Mouse (Mus musculus) left cerebral cortex, adult 11 months (tissue): ENCODE data around the gene Abtb2.
"Not testable (repeated sequence)": the region's sequence is repeated elsewhere in the genome, so short reads cannot be mapped to it uniquely, and the experiment has no call there.

Experiments
- DNase-seq: peaks from one replicate; pipeline ENCODE4 v3.0.0; 2022; ENCODE audit warnings: low spot score

Abtb2 gene

DNA sequence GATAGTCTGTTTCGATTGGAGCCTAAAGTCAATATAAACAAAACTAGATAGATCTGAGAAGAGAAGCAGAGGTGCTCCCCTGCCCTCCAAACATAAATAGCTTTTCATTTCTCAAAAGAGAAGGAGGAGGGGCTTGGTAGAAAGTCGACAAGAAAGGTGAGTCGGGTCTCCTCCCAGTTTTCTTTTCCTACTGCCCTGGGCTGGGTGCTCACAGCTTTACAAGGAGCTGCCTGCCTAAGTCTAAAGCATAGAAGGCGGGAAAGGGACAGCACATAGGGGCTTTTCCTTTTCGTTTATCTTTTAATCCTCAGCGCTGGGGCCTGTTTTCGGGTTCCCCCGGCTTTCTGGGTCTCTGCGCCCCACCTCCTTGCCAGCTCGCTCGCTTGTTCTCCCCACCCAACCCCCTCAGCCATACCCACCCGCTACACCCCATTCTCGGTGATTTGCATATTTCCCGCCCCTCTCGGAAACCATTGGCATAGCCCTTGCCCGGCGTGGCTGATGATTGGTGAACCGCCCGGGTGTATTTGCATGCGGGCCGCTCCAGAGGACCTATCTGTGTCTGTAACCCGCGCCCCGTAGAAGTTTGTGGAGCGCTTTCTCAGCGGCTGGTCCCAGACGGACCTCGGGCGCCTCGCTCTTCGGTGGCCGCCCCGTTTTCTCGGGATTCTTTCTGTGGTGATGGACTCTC lies at the start of gene Abtb2:
TSS of gene Abtb2 (plus strand) at position 579 of the 691 bp plus-strand sequence.
- DNase-seq: peak; percentile 81

DNA sequence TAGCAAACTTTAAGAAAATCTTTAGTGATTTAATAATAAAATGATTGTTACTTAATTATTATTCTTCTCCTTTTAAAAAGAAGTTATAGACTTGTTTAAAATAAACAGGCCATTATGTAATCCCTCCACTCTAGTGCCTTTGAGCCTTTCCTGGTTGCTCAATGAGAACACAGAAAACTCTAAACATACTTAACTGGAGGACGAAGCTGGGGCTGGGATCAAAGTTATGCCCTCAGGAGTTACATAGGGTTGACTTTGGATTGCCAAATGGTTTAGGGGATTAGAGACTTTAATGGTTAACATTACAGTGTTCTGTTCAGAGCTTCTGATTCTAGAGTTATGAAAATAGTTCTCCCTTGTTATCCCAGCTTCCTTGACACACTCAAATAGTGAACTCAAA lies 49.6 kb upstream of the Abtb2 start:
- no peak for DNase-seq

DNA sequence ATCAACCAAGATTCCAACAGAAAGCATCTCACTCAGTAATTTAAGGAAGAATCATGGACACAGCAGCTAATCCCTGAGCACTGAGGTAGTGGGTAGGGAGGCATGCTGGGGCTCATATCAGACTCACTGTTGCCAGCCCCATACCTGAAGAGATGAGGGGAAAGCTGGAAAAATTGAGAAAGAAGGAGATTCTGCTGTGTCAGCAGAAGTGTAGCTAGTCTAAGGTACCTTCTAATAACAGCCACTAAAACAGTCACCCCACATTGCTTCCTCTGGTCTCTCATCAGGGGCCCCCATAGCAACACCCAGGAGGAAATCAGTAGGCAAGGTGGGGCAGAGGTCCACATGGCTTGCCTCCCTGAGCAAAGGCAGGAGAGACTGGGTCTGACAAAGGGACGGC lies 40.5 kb upstream of the Abtb2 start:
- no peak for DNase-seq

DNA sequence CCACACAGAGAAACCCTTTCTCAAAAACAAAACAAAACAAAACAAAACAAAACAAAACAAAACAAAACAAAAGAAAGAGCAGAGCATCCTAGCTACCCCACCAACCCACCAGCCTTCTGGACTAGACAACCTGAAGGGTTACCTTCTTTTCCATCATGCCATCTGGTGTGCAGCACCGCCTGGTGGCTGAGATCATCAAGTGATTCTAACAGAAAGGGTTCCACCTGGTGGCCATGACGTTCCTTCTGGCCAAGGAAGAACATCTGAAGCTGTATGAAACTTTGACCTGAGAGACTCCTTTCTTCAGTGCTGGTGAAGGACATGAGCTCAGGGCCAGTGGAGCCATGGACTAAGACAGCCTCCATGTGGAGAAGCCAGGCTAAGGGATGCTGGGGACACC lies 19.0 kb upstream of the Abtb2 start:
- DNase-seq: no peak

- not testable (repeated sequence) for DNase-seq
These were observed 15.8 kb upstream of the Abtb2 start for GRCm38 (mm10) chr2:103550301-103550700.

- no peak for DNase-seq
These were observed 12.1 kb upstream of the Abtb2 start for GRCm38 (mm10) chr2:103554041-103554440.

DNA sequence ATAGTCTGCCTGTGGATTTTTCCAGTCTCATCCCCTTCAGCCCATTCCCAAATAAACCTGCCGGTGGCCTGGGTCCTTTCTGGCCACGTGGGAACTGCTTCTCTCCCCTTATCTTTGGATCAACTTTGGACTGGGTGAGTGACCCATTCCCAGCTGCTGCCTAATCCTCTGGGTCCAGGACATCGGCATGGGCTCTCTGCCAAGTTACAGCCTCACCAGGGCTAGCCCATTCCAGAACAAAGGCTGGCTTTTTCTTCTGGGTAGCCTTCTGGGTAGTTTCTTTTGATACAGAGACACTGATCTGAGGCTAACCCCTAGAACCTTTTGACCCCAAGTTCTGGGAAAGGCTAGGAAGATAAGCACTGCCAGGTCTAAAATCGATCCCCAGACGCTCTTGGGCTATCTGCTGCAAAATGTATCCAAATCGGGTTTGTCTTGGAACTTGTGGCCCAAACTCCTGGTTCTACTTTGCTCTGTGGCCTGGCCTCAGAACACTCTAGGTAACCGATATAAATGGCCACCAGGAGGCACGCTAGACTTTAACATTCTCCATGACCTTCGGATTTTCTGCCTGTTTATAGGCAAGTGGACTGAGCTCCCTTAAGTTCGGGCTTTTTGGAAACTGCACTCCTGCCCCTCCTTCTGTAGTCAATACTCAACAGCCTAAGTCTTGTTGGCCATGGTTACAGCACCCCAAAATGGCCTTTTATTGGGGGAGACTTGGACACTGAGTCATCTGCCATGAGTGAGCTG lies 9.8 kb upstream of the Abtb2 start:
- no peak for DNase-seq

GRCm38 (mm10) chr2:103560955-103561354 lies 5.2 kb upstream of the Abtb2 start:
- DNase-seq: no peak

- DNase-seq: no peak
These were observed 1.6 kb upstream of the Abtb2 start for GRCm38 (mm10) chr2:103564427-103565023.

- DNase-seq: no peak
These were observed 929 bp upstream of the Abtb2 start for GRCm38 (mm10) chr2:103565171-103565591.

GRCm38 (mm10) chr2:103566423-103566712 lies 258 bp downstream of the Abtb2 start:
- DNase-seq: no peak

- DNase-seq: no peak
These were observed 807 bp downstream of the Abtb2 start for GRCm38 (mm10) chr2:103566713-103567521.

DNA sequence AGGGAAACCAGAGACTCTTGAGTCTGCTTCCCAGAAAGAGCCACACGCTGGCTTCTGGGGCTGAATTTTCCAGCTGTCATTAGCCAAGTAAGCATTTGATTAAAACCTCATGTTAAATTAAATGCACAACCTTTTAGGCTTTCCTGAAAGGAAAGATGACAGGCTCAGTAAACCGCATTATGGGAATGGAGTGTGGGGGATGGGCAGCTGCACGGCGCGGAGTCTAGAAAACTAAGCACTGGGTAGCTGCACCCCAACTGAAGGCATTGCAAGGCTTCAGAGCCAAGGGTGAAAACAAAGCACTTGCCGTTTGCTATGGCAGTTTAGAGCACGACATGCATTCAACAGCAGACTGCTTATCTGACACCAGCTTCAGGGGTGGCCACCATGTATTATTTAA lies 2.1 kb downstream of the Abtb2 start:
- DNase-seq: no peak

DNA sequence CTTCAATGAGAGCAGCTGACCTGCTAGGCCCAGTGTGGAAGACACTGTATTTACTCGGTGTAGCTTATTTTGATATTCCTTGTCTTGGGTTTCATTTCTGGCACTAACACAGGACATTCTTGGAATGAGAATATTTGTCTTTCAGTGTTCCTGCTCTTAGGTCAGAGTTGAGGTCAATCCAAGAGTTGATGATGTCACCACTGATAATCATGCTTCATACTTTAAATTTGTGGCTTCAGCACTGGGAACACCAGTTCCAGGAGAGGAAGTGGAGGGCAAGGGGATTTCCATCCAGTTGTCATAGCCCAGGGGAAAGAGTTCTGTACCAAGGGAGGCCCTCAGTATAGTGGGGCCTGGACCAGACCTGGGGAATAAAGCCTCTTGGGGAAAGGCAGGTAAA lies 3.6 kb downstream of the Abtb2 start:
- DNase-seq: no peak

- no peak for DNase-seq
These were observed 6.2 kb downstream of the Abtb2 start for GRCm38 (mm10) chr2:103572354-103572753.

DNA sequence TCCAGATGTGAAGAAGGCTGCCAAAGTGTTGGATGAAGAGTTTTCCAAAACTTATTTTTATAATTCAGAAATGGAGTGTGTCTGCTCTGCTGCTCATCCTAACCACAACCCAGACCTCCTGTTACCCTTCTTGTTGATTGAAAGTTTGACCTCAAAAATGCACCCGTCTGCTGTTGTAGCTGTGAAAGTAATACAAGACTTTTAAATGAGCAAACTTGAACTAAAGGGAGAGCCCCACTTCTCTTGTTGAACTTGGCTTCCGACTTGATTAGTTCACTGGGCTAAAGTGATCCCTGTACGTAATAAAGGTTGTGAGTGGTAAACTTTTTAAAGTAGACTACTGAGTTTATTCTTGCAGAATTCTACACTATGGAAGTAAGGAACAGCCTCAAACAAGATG lies 10.3 kb downstream of the Abtb2 start:
- DNase-seq: no peak

DNA sequence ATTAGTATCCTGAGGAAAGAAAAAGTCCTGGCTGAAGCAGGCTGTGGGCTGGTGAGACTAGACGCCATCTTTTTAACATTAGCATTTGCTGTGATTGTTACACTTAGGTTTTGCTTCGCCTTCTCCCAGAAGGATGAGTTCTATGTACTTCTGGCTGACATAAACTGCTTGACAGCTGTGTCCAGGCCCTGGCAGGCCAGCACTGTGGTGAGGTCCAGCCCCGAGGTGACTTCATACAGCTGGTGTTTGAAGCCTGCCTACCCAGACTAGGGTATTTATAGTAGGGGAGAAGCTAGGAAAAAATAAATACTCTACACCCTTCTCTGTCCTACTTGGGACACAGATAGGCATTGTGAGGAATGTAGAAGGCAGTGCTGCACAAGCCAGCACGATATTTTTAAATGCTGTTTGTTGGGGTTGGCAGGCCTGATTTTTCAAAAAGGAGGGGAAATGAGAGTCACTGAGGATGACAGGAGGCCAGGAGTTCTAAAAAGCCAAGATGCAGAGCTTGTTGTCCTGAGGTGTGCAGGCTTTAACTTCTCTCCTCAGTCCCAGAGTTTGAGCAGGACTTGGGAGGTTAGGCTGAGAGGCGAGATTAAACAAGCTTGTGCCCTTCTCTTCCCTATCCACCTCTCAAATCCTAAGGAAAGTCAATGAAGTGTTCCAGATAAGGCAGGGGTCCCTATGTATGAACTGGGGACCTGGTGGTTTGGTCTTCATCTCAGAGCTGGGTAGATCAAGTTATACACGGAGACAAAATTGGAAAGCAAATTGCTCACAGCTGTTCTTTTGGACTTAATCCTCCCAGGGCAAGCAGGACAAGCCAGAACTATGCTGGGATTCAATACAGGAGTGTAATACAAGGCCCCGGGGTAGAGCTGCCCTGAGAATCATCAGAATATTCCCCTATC lies 11.9 kb downstream of the Abtb2 start:
- DNase-seq: no peak

GRCm38 (mm10) chr2:103578663-103579213 lies 12.6 kb downstream of the Abtb2 start:
- no peak for DNase-seq

GRCm38 (mm10) chr2:103580756-103581155 lies 14.6 kb downstream of the Abtb2 start:
- DNase-seq: no peak

DNA sequence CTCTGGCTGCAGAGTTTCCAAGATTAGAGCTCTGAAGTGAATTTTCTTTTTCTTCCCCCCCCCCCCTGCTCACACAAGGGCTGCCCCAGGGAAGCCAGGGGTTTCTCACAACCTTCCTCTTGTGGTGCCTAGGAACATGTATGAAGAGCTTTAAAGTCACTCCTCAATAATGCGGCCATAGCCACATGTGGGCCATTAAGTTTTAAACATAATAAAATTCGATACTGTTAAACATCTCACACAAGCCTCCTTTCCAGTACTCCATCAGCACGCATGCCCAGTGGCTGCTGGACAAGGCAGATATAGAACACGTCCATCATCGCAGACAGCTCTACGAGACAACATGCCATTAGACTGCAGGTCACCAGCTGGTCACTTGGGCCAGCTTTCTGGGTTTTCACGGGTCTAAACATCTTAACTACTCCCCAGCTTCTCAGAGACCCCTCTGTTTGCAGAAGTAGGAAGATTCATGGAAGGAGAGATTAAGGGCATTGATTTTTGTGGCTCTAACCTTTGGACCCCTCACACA lies 15.3 kb downstream of the Abtb2 start:
- DNase-seq: no peak

GRCm38 (mm10) chr2:103583316-103583715 lies 17.2 kb downstream of the Abtb2 start:
- no peak for DNase-seq
